Mouse (Mus musculus) megakaryocyte, embryonic 14.5 days (primary cell): ENCODE measurements around the gene Pparg.

ENCODE experiments used
- FLI1 ChIP-seq: IDR thresholded peaks from 2 replicates; pipeline ENCODE4 v1.6.1; 2012; ENCODE audit warnings: low read length, inconsistent platforms, mixed read lengths
- GATA1 ChIP-seq: IDR thresholded peaks from 3 replicates; pipeline ENCODE4 v1.6.1; 2012; ENCODE audit warnings: mixed read lengths, low read length, inconsistent platforms, borderline replicate concordance

GRCm38 (mm10) chr6:115330964-115331363, 29.8 kb upstream of the Pparg start:
- no peak for TF ChIP-seq GATA1
- no peak for TF ChIP-seq FLI1
